Mouse (Mus musculus): ENCODE measurements around the gene Adam17. TPM values are rescaled to one million over a fixed set of nuclear protein-coding genes. Genes with fewer than 3 reads are reported as not detected.

The Adam17 gene
- polyA plus RNA-seq, 1 experiment from 2014 or later: 20.4 TPM

- no peak for ATAC-seq (ENCODE audit: low FRiP score, low read depth)
- WGBS: 95% methylated on average over 5 of the region's 5 CpGs
Observed at GRCm38 (mm10) chr12:21340674-21341073, 32.8 kb downstream of the Adam17 start.

GRCm38 (mm10) chr12:21337171-21337570 lies 36.3 kb downstream of the Adam17 start:
- WGBS: 97% methylated on average over 5 of the region's 5 CpGs
- no peaks in the 10 kb centered on the region for H3K27me3 ChIP-seq
- H3K36me3 ChIP-seq: peaks cover 42% of the 10 kb centered on the region

More at GRCm38 (mm10) chr12:21340674-21341073, 32.8 kb downstream of the Adam17 start:
- Histone ChIP-seq H3K4me3 (no peak overlapping the region), H3K27me3 (no peaks in the 10 kb centered on the region), H3K36me3 (peaks cover 32% of the 10 kb centered on the region), H3K27ac (replicated peaks) (no peak overlapping the region), H3K9ac (no peak overlapping the region), H3K4me2 (no peak overlapping the region), H3K4me1 (replicated peaks) (no peaks in the 10 kb centered on the region), H3K9me3 (no peaks in the 10 kb centered on the region)

GRCm38 (mm10) chr12:21335869-21336268 lies 37.6 kb downstream of the Adam17 start:
- no peak for ATAC-seq (ENCODE audit: low FRiP score, low read depth)
- Histone ChIP-seq H3K4me1 (replicated peaks) (no peaks in the 10 kb centered on the region), H3K27me3 (no peaks in the 10 kb centered on the region), H3K27ac (replicated peaks) (no peak overlapping the region), H3K4me3 (no peak overlapping the region), H3K4me2 (no peak overlapping the region), H3K36me3 (peaks cover 50% of the 10 kb centered on the region), H3K9ac (no peak overlapping the region), H3K9me3 (no peaks in the 10 kb centered on the region)
- WGBS: 93% methylated on average over 7 of the region's 7 CpGs

More at GRCm38 (mm10) chr12:21337171-21337570, 36.3 kb downstream of the Adam17 start:
- no peaks in the 10 kb centered on the region for H3K4me1 ChIP-seq (replicated peaks)
- no peak for ATAC-seq (ENCODE audit: low FRiP score, low read depth)
- no peak overlapping the region for H3K9ac ChIP-seq
- H3K4me3 ChIP-seq: no peak overlapping the region
- H3K4me2 ChIP-seq: no peak overlapping the region
- H3K27ac ChIP-seq (replicated peaks): no peak overlapping the region
- no peaks in the 10 kb centered on the region for H3K9me3 ChIP-seq

GRCm38 (mm10) chr12:21333766-21334165 lies 39.7 kb downstream of the Adam17 start:
- 96% methylated on average over 5 of the region's 5 CpGs for WGBS

GRCm38 (mm10) chr12:21333021-21333420 lies 40.4 kb downstream of the Adam17 start:
- 96% methylated on average over 7 of the region's 7 CpGs for WGBS
- ATAC-seq (ENCODE audit: low FRiP score, low read depth): no peak
- no peaks in the 10 kb centered on the region for H3K27me3 ChIP-seq
- H3K4me2 ChIP-seq: no peak overlapping the region
- H3K9me3 ChIP-seq: no peaks in the 10 kb centered on the region
- H3K27ac ChIP-seq (replicated peaks): no peak overlapping the region
- H3K36me3 ChIP-seq: peaks cover 55% of the 10 kb centered on the region
- H3K9ac ChIP-seq: no peak overlapping the region
- H3K4me1 ChIP-seq (replicated peaks): no peaks in the 10 kb centered on the region
- H3K4me3 ChIP-seq: no peak overlapping the region

More at GRCm38 (mm10) chr12:21333766-21334165, 39.7 kb downstream of the Adam17 start:
- ATAC-seq (ENCODE audit: low FRiP score, low read depth): no peak
- Histone ChIP-seq H3K9ac (no peak overlapping the region), H3K4me1 (replicated peaks) (no peaks in the 10 kb centered on the region), H3K36me3 (peaks cover 50% of the 10 kb centered on the region), H3K4me2 (no peak overlapping the region), H3K9me3 (no peaks in the 10 kb centered on the region), H3K27me3 (no peaks in the 10 kb centered on the region), H3K4me3 (no peak overlapping the region), H3K27ac (replicated peaks) (no peak overlapping the region)

- WGBS: 67% methylated on average over 6 of the region's 6 CpGs
- Histone ChIP-seq H3K9ac (no peak overlapping the region), H3K27me3 (no peaks in the 10 kb centered on the region), H3K9me3 (no peaks in the 10 kb centered on the region), H3K4me1 (replicated peaks) (no peaks in the 10 kb centered on the region), H3K4me2 (no peak overlapping the region), H3K4me3 (no peak overlapping the region), H3K36me3 (peaks cover 67% of the 10 kb centered on the region), H3K27ac (replicated peaks) (no peak overlapping the region)
- no peak for ATAC-seq (ENCODE audit: low FRiP score, low read depth)
Observed at GRCm38 (mm10) chr12:21331711-21332110, 41.7 kb downstream of the Adam17 start.

GRCm38 (mm10) chr12:21330961-21331576 lies 42.4 kb downstream of the Adam17 start:
- Histone ChIP-seq H3K4me3 (no peak overlapping the region), H3K27me3 (no peaks in the 10 kb centered on the region), H3K27ac (replicated peaks) (no peak overlapping the region), H3K9ac (no peak overlapping the region), H3K36me3 (peaks cover 67% of the 10 kb centered on the region), H3K4me1 (replicated peaks) (no peaks in the 10 kb centered on the region), H3K4me2 (no peak overlapping the region), H3K9me3 (no peaks in the 10 kb centered on the region)
- no peak for ATAC-seq (ENCODE audit: low FRiP score, low read depth)
- 91% methylated on average over 10 of the region's 10 CpGs for WGBS

- Histone ChIP-seq H3K27ac (replicated peaks) (no peak overlapping the region), H3K36me3 (peaks cover 66% of the 10 kb centered on the region), H3K27me3 (no peaks in the 10 kb centered on the region), H3K9me3 (no peaks in the 10 kb centered on the region), H3K4me2 (no peak overlapping the region), H3K4me3 (no peak overlapping the region), H3K4me1 (replicated peaks) (no peaks in the 10 kb centered on the region), H3K9ac (no peak overlapping the region)
- no peak for ATAC-seq (ENCODE audit: low FRiP score, low read depth)
- WGBS: 97% methylated on average over 9 of the region's 9 CpGs
Observed at GRCm38 (mm10) chr12:21329661-21330400, 43.6 kb downstream of the Adam17 start.

- H3K27ac ChIP-seq (replicated peaks): no peak overlapping the region
- WGBS: 89% methylated on average over 3 of the region's 3 CpGs
- no peak overlapping the region for H3K4me3 ChIP-seq
- H3K27me3 ChIP-seq: no peaks in the 10 kb centered on the region
- no peak overlapping the region for H3K9ac ChIP-seq
- H3K4me1 ChIP-seq (replicated peaks): no peaks in the 10 kb centered on the region
- no peaks in the 10 kb centered on the region for H3K9me3 ChIP-seq
- H3K36me3 ChIP-seq: peaks cover 58% of the 10 kb centered on the region
- no peak for ATAC-seq (ENCODE audit: low FRiP score, low read depth)
- H3K4me2 ChIP-seq: no peak overlapping the region
Observed at GRCm38 (mm10) chr12:21326325-21326724, 47.1 kb downstream of the Adam17 start.

- Histone ChIP-seq H3K36me3 (peaks cover 52% of the 10 kb centered on the region), H3K9ac (no peak overlapping the region), H3K27ac (replicated peaks) (no peak overlapping the region), H3K4me3 (no peak overlapping the region), H3K4me1 (replicated peaks) (no peaks in the 10 kb centered on the region), H3K27me3 (no peaks in the 10 kb centered on the region), H3K9me3 (no peaks in the 10 kb centered on the region), H3K4me2 (no peak overlapping the region)
- ATAC-seq (ENCODE audit: low FRiP score, low read depth): no peak
- 92% methylated on average over 8 of the region's 8 CpGs for WGBS
Observed at GRCm38 (mm10) chr12:21325266-21325665, 48.2 kb downstream of the Adam17 start.

GRCm38 (mm10) chr12:21324101-21324500 lies 49.3 kb downstream of the Adam17 start:
- H3K36me3 ChIP-seq: peaks cover 42% of the 10 kb centered on the region
- no peak overlapping the region for H3K9ac ChIP-seq
- no peak for ATAC-seq (ENCODE audit: low FRiP score, low read depth)
- no peak overlapping the region for H3K4me3 ChIP-seq
- no peak overlapping the region for H3K4me2 ChIP-seq
- WGBS: 88% methylated on average over 5 of the region's 5 CpGs
- no peaks in the 10 kb centered on the region for H3K9me3 ChIP-seq
- no peaks in the 10 kb centered on the region for H3K27me3 ChIP-seq
- H3K27ac ChIP-seq (replicated peaks): no peak overlapping the region
- no peaks in the 10 kb centered on the region for H3K4me1 ChIP-seq (replicated peaks)

GRCm38 (mm10) chr12:21322856-21323255 lies 50.6 kb downstream of the Adam17 start:
- Histone ChIP-seq H3K36me3 (peaks cover 33% of the 10 kb centered on the region), H3K9me3 (no peaks in the 10 kb centered on the region)

More at GRCm38 (mm10) chr12:21322856-21323255, 50.6 kb downstream of the Adam17 start:
- no peak overlapping the region for H3K4me2 ChIP-seq
- no peak for ATAC-seq (ENCODE audit: low FRiP score, low read depth)
- H3K27me3 ChIP-seq: no peaks in the 10 kb centered on the region
- WGBS: 83% methylated on average over 9 of the region's 9 CpGs
- no peak overlapping the region for H3K9ac ChIP-seq
- H3K4me3 ChIP-seq: no peak overlapping the region
- no peaks in the 10 kb centered on the region for H3K4me1 ChIP-seq (replicated peaks)
- H3K27ac ChIP-seq (replicated peaks): no peak overlapping the region
